Mouse (Mus musculus) kidney, embryonic 16.5 days (tissue): ENCODE results near the gene Gsk3a. TPM values are rescaled to one million over a fixed set of nuclear protein-coding genes. Genes with fewer than 3 reads are reported as not detected.
"Not testable (repeated sequence)": the region's sequence is repeated elsewhere in the genome, so short reads cannot be mapped to it uniquely, and the experiment has no call there.

Experiments
- ATAC-seq: fragments of 200-750 bp; cut with Nextera tagmentation; 2 replicates; pipeline ENCODE4 v1.8.0; 2017; ENCODE audit warnings: moderate TSS enrichment; ENCODE audit not compliant: low FRiP score, low TSS enrichment
- H3K27ac ChIP-seq: fragments of 300-500 bp; sonication (generic); 2 replicates; pipeline ENCODE4 v1.5.1; 2014; ENCODE audit warnings: low read length
- H3K27me3 ChIP-seq: fragments of 300-500 bp; sonication (generic); 2 replicates; pipeline ENCODE4 v1.6.1; 2014; ENCODE audit warnings: low read length, control low read depth, mixed read lengths; ENCODE audit not compliant: insufficient read depth
- H3K36me3 ChIP-seq: fragments of 300-500 bp; sonication (generic); 2 replicates; pipeline ENCODE4 v1.6.1; 2014; ENCODE audit warnings: low read length, control low read depth, mixed read lengths; ENCODE audit not compliant: insufficient read depth
- H3K4me1 ChIP-seq: fragments of 300-500 bp; sonication (generic); 2 replicates; pipeline ENCODE4 v1.6.1; 2014; ENCODE audit warnings: low read length, control low read depth, mixed read lengths; ENCODE audit not compliant: insufficient read depth
- H3K4me2 ChIP-seq: fragments of 300-500 bp; sonication (generic); replicated peaks from 2 replicates; pipeline ENCODE4 v1.6.1; 2014; ENCODE audit warnings: low read depth, low read length
- H3K4me3 ChIP-seq: fragments of 300-500 bp; sonication (generic); 2 replicates; pipeline ENCODE4 v1.5.1; 2014; ENCODE audit warnings: mild to moderate bottlenecking, low read length
- H3K9ac ChIP-seq: fragments of 300-500 bp; sonication (generic); replicated peaks from 2 replicates; pipeline ENCODE4 v1.6.1; 2014; ENCODE audit warnings: low read length
- H3K9me3 ChIP-seq: fragments of 300-500 bp; sonication (generic); 2 replicates; pipeline ENCODE4 v1.6.1; 2016; ENCODE audit warnings: low read length, control low read depth
- WGBS: fragments of 180-500 bp; shearing (Covaris S2); extraction: QIAGEN DNeasy Blood & Tissue Kit; methylation state at CpG from one replicate; pipeline ENCODE4 v1.1.7; 2014; 5-methylcytosine and 5-hydroxymethylcytosine counted together
- polyA plus RNA-seq: library from polyadenylated mRNA; unstranded; fragments of >200 nt; fragmentation: Nextera tagmentation; extraction: Ambion mirVana; gene quantifications from 2 replicates; pipeline ENCODE4 v1.2.1, GENCODE M21; 2015

Gsk3a gene
- polyA plus RNA-seq, 1 experiment from 2014 or later, result 9.0 TPM

GRCm38 (mm10) chr7:25267301-25267750 is 29.7 kb upstream of the Gsk3a start, which contains the start of gene Cic:
Gene Cic, plus strand, starts transcription at chr7:25267704.
- H3K4me2 ChIP-seq, result peak within 1 kb of the TSS; percentile 82
- peak within 1 kb of the TSS; percentile 76 for H3K4me3 ChIP-seq
- 0% methylated on average over 29 of the region's 29 CpGs for WGBS
- peak within 1 kb of the TSS; percentile 95 for H3K27ac ChIP-seq
- no peaks in the 10 kb centered on the region for H3K9me3 ChIP-seq
- peak within 1 kb of the TSS; percentile 85 for H3K9ac ChIP-seq
- H3K36me3 ChIP-seq, result peaks cover 13% of the 10 kb centered on the region
- H3K27me3 ChIP-seq, result no peaks in the 10 kb centered on the region
- ATAC-seq, result peak; percentile 85
- H3K4me1 ChIP-seq, result peaks cover 24% of the 10 kb centered on the region

GRCm38 (mm10) chr7:25266180-25266962 is 28.7 kb upstream of the Gsk3a start:
- H3K9ac ChIP-seq, result peak overlapping the region; percentile 63; the same call in 1 of the 2 replicates

DNA sequence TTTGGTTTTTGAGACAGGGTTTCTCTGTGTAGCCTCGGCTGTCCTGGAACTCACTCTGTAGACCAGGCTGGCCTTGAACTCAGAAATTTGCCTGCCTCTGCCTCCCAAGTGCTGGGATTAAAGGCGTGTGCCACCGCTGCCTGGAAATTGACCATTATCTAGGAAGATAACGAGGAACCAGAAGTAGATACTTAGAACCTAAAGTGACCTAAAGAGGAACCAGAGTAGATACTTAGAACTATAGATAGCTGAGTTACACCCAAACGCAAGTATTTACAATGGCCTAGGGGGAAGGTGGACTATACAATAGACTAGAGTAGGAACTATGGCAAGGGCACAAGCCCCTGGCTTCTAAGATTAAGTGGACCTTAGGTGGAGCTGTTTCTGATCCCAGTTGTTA is 28.1 kb upstream of the Gsk3a start:
- not testable (repeated sequence) for H3K36me3 ChIP-seq

More at GRCm38 (mm10) chr7:25266180-25266962, 28.7 kb upstream of the Gsk3a start:
- Histone ChIP-seq H3K36me3 (peaks cover 4% of the 10 kb centered on the region; the same call in 1 of the 2 replicates), H3K4me2 (peak overlapping the region; percentile 59; the same call in 1 of the 2 replicates), H3K27ac (no peak overlapping the region; the same call in 1 of the 2 replicates), H3K4me1 (peaks cover 24% of the 10 kb centered on the region), H3K4me3 (peak overlapping the region; percentile 76), H3K27me3 (no peaks in the 10 kb centered on the region), H3K9me3 (no peaks in the 10 kb centered on the region)
- no peak for ATAC-seq
- WGBS, result 88% methylated on average over 8 of the region's 8 CpGs

GRCm38 (mm10) chr7:25263968-25264870 is 26.6 kb upstream of the Gsk3a start:
- Histone ChIP-seq H3K4me1 (peaks cover 9% of the 10 kb centered on the region), H3K27ac (no peak overlapping the region), H3K9ac (no peak overlapping the region), H3K27me3 (no peaks in the 10 kb centered on the region), H3K4me2 (no peak overlapping the region), H3K4me3 (no peak overlapping the region), H3K36me3 (no peaks in the 10 kb centered on the region), H3K9me3 (no peaks in the 10 kb centered on the region)
- no peak for ATAC-seq
- WGBS, result 31% methylated on average over 17 of the region's 17 CpGs

More for the DNA sequence above, 28.1 kb upstream of the Gsk3a start:
- not testable (repeated sequence) for H3K4me2 ChIP-seq, H3K27ac ChIP-seq, ATAC-seq, H3K27me3 ChIP-seq, H3K9ac ChIP-seq, H3K9me3 ChIP-seq, H3K4me3 ChIP-seq
- WGBS, result 86% methylated on average over 5 of the region's 5 CpGs
- H3K4me1 ChIP-seq, result peaks cover 24% of the 10 kb centered on the region

- Histone ChIP-seq H3K27me3 (no peaks in the 10 kb centered on the region), H3K4me1 (peaks cover 2% of the 10 kb centered on the region; the same call in 1 of the 2 replicates), H3K9me3 (no peaks in the 10 kb centered on the region), H3K9ac (no peak overlapping the region), H3K36me3 (no peaks in the 10 kb centered on the region), H3K27ac (no peak overlapping the region), H3K4me3 (no peak overlapping the region), H3K4me2 (no peak overlapping the region)
- no peak for ATAC-seq
- 86% methylated on average over 1 of the region's 1 CpGs for WGBS
Measured at GRCm38 (mm10) chr7:25261896-25262295, 24.2 kb upstream of the Gsk3a start.

GRCm38 (mm10) chr7:25251822-25252221 is 14.2 kb upstream of the Gsk3a start:
- Histone ChIP-seq H3K36me3 (no peaks in the 10 kb centered on the region), H3K4me1 (peaks cover 30% of the 10 kb centered on the region), H3K27ac (peak overlapping the region; percentile 92), H3K4me2 (peak overlapping the region; percentile 95), H3K4me3 (peak overlapping the region; percentile 95), H3K27me3 (no peaks in the 10 kb centered on the region), H3K9ac (peak overlapping the region; percentile 70), H3K9me3 (no peaks in the 10 kb centered on the region)
- WGBS, result 21% methylated on average over 8 of the region's 8 CpGs
- no peak for ATAC-seq

DNA sequence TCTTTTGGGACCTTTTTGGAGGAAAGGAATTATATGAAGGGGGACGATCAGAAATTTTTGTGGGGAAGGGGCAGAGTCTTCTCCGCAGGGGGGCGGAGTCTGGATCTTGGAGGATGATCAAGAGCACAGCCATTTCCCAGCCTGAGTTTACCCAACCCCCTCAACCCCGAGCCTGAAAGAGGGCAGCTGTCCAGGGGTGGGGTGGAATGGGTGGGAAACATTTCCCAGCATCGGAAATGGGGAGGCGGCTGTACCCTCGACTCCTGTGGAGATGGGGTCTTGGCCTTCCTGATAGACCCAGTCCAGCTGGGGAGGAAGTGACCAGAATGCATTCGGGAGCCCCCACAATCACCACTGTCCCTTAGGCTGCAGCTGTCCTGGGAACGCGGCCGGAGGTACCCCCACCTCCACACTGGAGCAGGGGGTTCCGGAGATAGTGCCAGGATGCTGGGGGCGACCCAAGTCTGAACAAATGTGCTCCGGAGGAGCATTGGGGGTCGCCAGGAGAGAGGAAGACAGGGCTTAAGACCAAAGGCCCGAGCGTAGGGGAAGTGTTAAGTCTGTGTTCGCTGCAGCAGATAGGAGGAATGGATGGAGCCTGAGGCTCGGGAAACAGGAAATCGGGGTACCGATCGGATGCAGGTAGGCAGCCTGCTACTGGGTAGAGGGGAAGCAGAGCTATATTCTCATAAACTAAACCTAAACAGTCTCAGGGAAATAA is 13.6 kb upstream of the Gsk3a start:
- peak overlapping the region; percentile 92 for H3K27ac ChIP-seq
- no peaks in the 10 kb centered on the region for H3K36me3 ChIP-seq
- peaks cover 36% of the 10 kb centered on the region for H3K4me1 ChIP-seq
- no peaks in the 10 kb centered on the region for H3K27me3 ChIP-seq
- peak overlapping the region; percentile 95 for H3K4me2 ChIP-seq
- peak; percentile 25 for ATAC-seq
- H3K9ac ChIP-seq, result peak overlapping the region; percentile 70
- peak overlapping the region; percentile 95 for H3K4me3 ChIP-seq
- 2% methylated on average over 22 of the region's 22 CpGs for WGBS
- H3K9me3 ChIP-seq, result no peaks in the 10 kb centered on the region

DNA sequence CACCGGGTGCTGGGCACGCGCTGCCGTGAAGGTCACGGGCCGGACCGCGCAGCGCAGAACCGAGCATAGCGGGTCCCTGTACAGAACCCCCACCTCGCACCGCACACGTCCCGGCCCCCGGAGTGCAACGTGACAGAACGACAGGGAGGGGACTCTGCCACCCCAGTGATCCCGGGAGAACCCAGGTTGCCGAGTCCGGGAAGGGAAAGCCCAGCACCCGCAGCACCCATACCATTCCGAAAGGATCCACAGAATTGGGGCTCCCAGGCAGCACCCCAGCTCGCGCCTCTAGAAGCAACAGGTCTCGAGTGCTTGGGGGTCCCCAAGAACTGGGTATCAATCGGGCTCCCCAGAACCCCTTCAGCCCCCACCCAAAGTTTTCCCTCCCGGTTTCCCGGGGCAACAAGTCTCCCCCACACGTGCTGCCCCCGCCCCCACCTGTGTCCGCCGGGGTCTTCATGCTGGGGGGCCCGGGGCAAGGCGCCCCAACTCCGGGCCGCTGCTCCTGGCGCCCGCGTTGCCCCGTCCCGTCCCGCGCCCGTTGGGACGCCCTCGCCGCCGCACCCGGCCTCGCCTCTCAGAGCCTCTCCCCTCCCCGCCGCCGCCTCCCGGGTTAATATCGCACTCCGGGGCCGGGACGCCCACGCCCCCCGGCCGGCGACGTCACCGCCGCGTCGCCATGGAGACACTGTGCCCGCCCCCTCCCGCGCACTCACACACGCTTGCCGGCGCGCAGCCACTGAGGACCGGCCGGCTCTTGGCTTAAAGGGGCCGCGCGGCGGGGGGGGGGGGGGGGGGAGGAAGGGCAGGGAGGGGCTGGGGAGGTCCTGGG is 12.7 kb upstream of the Gsk3a start, which contains the start of gene Erf:
TSS of gene Erf (minus strand) at position 621 of the 832 bp plus-strand sequence.
- peak within 1 kb of the TSS; percentile 95 for H3K4me3 ChIP-seq
- H3K9me3 ChIP-seq, result no peaks in the 10 kb centered on the region
- under 1% methylated on average over 59 of the region's 81 CpGs for WGBS
- H3K4me2 ChIP-seq, result peak within 1 kb of the TSS; percentile 95
- H3K27me3 ChIP-seq, result no peaks in the 10 kb centered on the region
- peak within 1 kb of the TSS; percentile 93 for H3K9ac ChIP-seq
- peaks cover 4% of the 10 kb centered on the region for H3K36me3 ChIP-seq
- peak within 1 kb of the TSS; percentile 99 for H3K27ac ChIP-seq
- peaks cover 45% of the 10 kb centered on the region for H3K4me1 ChIP-seq
- peak; percentile 81 for ATAC-seq
